Mouse (Mus musculus): ENCODE measurements around the gene Gm20388.

DNA sequence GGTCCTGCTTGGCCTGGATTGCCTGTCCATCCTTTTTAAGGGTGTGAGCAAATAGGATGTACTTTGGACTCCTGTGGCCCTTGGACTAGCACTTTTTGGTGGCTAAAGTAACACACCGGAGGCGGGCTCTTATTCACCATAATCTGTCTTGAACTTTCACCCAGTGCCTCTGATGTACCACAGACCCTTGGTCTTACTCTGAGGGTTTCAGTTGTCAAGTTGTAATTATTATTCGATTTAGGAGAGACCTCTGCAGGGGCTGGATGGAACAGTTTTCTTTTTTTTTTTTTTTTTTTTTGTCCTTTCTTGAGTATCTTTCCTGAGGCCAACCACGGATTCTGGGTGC lies 3532.9 kb downstream of the Gm20388 start:
- TF ChIP-seq CTCF (IDR thresholded peaks at IDR 0.05; ENCODE audit: low read depth) (no peak), EP300 (IDR thresholded peaks at IDR 0.05; ENCODE audit: low read depth) (no peak)

Measured in liver, embryonic 14.5 days (tissue).